Mouse (Mus musculus) neural tube, embryonic 12.5 days (tissue): ENCODE data around the gene Kcnk15. TPM values are rescaled to one million over a fixed set of nuclear protein-coding genes. Genes with fewer than 3 reads are reported as not detected.

Source experiments
- ATAC-seq: fragments of 200-750 bp; cut with Nextera tagmentation; 2 replicates; pipeline ENCODE4 v1.8.0; 2017; ENCODE audit warnings: low read depth, mild to moderate bottlenecking, moderate TSS enrichment, moderate library complexity; ENCODE audit not compliant: low FRiP score
- H3K27ac ChIP-seq: fragments of 300-500 bp; sonication (generic); 2 replicates; pipeline ENCODE4 v1.5.1; 2016
- H3K27me3 ChIP-seq: fragments of 300-500 bp; sonication (generic); replicated peaks from 2 replicates; pipeline ENCODE4 v1.6.1; 2016; ENCODE audit warnings: mild to moderate bottlenecking
- H3K36me3 ChIP-seq: fragments of 300-500 bp; sonication (generic); 2 replicates; pipeline ENCODE4 v1.6.1; 2016; ENCODE audit warnings: mild to moderate bottlenecking
- H3K4me1 ChIP-seq: fragments of 300-500 bp; sonication (generic); 2 replicates; pipeline ENCODE4 v1.6.1; 2016
- H3K4me2 ChIP-seq: fragments of 300-500 bp; sonication (generic); replicated peaks from 2 replicates; pipeline ENCODE4 v1.6.1; 2016; ENCODE audit warnings: mild to moderate bottlenecking
- H3K4me3 ChIP-seq: fragments of 300-500 bp; sonication (generic); 2 replicates; pipeline ENCODE4 v1.5.1; 2016
- H3K9ac ChIP-seq: fragments of 300-500 bp; sonication (generic); 2 replicates; pipeline ENCODE4 v1.6.1; 2016; ENCODE audit warnings: mild to moderate bottlenecking
- H3K9me3 ChIP-seq: fragments of 300-500 bp; sonication (generic); 2 replicates; pipeline ENCODE4 v1.6.1; 2016; ENCODE audit warnings: mild to moderate bottlenecking
- WGBS: fragments of 180-500 bp; shearing (Covaris S2); methylation state at CpG from one replicate; pipeline ENCODE4 v1.1.7; 2016; 5-methylcytosine and 5-hydroxymethylcytosine counted together
- polyA plus RNA-seq: library from polyadenylated mRNA; unstranded; fragments of >200 nt; fragmentation: Nextera tagmentation; extraction: Ambion mirVana; gene quantifications from 2 replicates; pipeline ENCODE4 v1.2.1, GENCODE M21; 2016

Kcnk15 gene
- polyA plus RNA-seq, 1 experiment from 2014 or later, result 0.10 TPM

- H3K4me2 ChIP-seq, result no peak overlapping the region
- no peak for ATAC-seq
- no peaks in the 10 kb centered on the region for H3K9me3 ChIP-seq
- no peak overlapping the region for H3K9ac ChIP-seq
- H3K36me3 ChIP-seq, result no peaks in the 10 kb centered on the region
- no peaks in the 10 kb centered on the region for H3K27me3 ChIP-seq
- 88% methylated on average over 6 of the region's 6 CpGs for WGBS
- no peaks in the 10 kb centered on the region for H3K4me1 ChIP-seq
- no peak overlapping the region for H3K4me3 ChIP-seq
- H3K27ac ChIP-seq, result no peak overlapping the region
These were observed 27.4 kb downstream of the Kcnk15 start for GRCm38 (mm10) chr2:163880891-163881290.

GRCm38 (mm10) chr2:163882859-163883652 is 29.6 kb downstream of the Kcnk15 start:
- ATAC-seq, result no peak
- no peaks in the 10 kb centered on the region for H3K27me3 ChIP-seq
- H3K9ac ChIP-seq, result no peak overlapping the region
- no peak overlapping the region for H3K4me3 ChIP-seq
- WGBS, result 67% methylated on average over 17 of the region's 17 CpGs
- no peak overlapping the region for H3K27ac ChIP-seq
- H3K36me3 ChIP-seq, result no peaks in the 10 kb centered on the region
- H3K4me2 ChIP-seq, result no peak overlapping the region
- no peaks in the 10 kb centered on the region for H3K9me3 ChIP-seq
- no peaks in the 10 kb centered on the region for H3K4me1 ChIP-seq

- Histone ChIP-seq H3K27ac (no peak overlapping the region), H3K36me3 (no peaks in the 10 kb centered on the region), H3K4me3 (no peak overlapping the region), H3K4me1 (no peaks in the 10 kb centered on the region; the same call in 1 of the 2 replicates), H3K9ac (no peak overlapping the region), H3K27me3 (no peaks in the 10 kb centered on the region), H3K4me2 (no peak overlapping the region), H3K9me3 (no peaks in the 10 kb centered on the region)
- no peak for ATAC-seq
- 38% methylated on average over 6 of the region's 6 CpGs for WGBS
These were observed 36.0 kb downstream of the Kcnk15 start for GRCm38 (mm10) chr2:163889411-163889810.

- Histone ChIP-seq H3K36me3 (no peaks in the 10 kb centered on the region), H3K9ac (no peak overlapping the region), H3K4me1 (no peaks in the 10 kb centered on the region; the same call in 1 of the 2 replicates), H3K27me3 (no peaks in the 10 kb centered on the region), H3K27ac (no peak overlapping the region), H3K9me3 (no peaks in the 10 kb centered on the region), H3K4me2 (no peak overlapping the region), H3K4me3 (no peak overlapping the region)
- WGBS, result 63% methylated on average over 11 of the region's 11 CpGs
- ATAC-seq, result no peak
These were observed 37.1 kb downstream of the Kcnk15 start for GRCm38 (mm10) chr2:163890586-163890985.

- H3K4me1 ChIP-seq, result no peaks in the 10 kb centered on the region; the same call in 1 of the 2 replicates
- ATAC-seq, result no peak
- H3K9me3 ChIP-seq, result no peaks in the 10 kb centered on the region
- H3K36me3 ChIP-seq, result no peaks in the 10 kb centered on the region
- H3K4me2 ChIP-seq, result no peak overlapping the region
- no peaks in the 10 kb centered on the region for H3K27me3 ChIP-seq
- no peak overlapping the region for H3K4me3 ChIP-seq
- no peak overlapping the region for H3K27ac ChIP-seq
- H3K9ac ChIP-seq, result no peak overlapping the region
- WGBS, result 89% methylated on average over 11 of the region's 11 CpGs
These were observed 37.8 kb downstream of the Kcnk15 start for GRCm38 (mm10) chr2:163891271-163891670.

- no peaks in the 10 kb centered on the region for H3K27me3 ChIP-seq
- 66% methylated on average over 7 of the region's 7 CpGs for WGBS
These were observed 40.3 kb downstream of the Kcnk15 start for GRCm38 (mm10) chr2:163893446-163894370.

GRCm38 (mm10) chr2:163895156-163895555 is 41.7 kb downstream of the Kcnk15 start:
- ATAC-seq, result no peak
- H3K27ac ChIP-seq, result no peak overlapping the region
- no peak overlapping the region for H3K4me3 ChIP-seq
- H3K36me3 ChIP-seq, result no peaks in the 10 kb centered on the region
- no peaks in the 10 kb centered on the region for H3K27me3 ChIP-seq
- WGBS, result 68% methylated on average over 2 of the region's 2 CpGs
- no peak overlapping the region for H3K9ac ChIP-seq
- no peak overlapping the region for H3K4me2 ChIP-seq
- no peaks in the 10 kb centered on the region; the same call in 1 of the 2 replicates for H3K4me1 ChIP-seq
- H3K9me3 ChIP-seq, result no peaks in the 10 kb centered on the region

More at GRCm38 (mm10) chr2:163893446-163894370, 40.3 kb downstream of the Kcnk15 start:
- H3K27ac ChIP-seq, result no peak overlapping the region
- no peak overlapping the region for H3K9ac ChIP-seq
- H3K4me3 ChIP-seq, result no peak overlapping the region
- H3K9me3 ChIP-seq, result no peaks in the 10 kb centered on the region
- no peaks in the 10 kb centered on the region for H3K36me3 ChIP-seq
- no peak overlapping the region for H3K4me2 ChIP-seq
- no peak for ATAC-seq
- no peaks in the 10 kb centered on the region; the same call in 1 of the 2 replicates for H3K4me1 ChIP-seq

GRCm38 (mm10) chr2:163897026-163897425 is 43.6 kb downstream of the Kcnk15 start:
- no peak overlapping the region for H3K9ac ChIP-seq
- H3K36me3 ChIP-seq, result no peaks in the 10 kb centered on the region
- H3K9me3 ChIP-seq, result no peaks in the 10 kb centered on the region
- H3K4me2 ChIP-seq, result no peak overlapping the region
- H3K4me1 ChIP-seq, result no peaks in the 10 kb centered on the region
- H3K27me3 ChIP-seq, result no peaks in the 10 kb centered on the region
- H3K27ac ChIP-seq, result no peak overlapping the region
- H3K4me3 ChIP-seq, result no peak overlapping the region
- 96% methylated on average over 7 of the region's 7 CpGs for WGBS
- no peak for ATAC-seq

GRCm38 (mm10) chr2:163897988-163898535 is 44.6 kb downstream of the Kcnk15 start:
- H3K36me3 ChIP-seq, result no peaks in the 10 kb centered on the region
- H3K9me3 ChIP-seq, result no peaks in the 10 kb centered on the region
- H3K4me1 ChIP-seq, result no peaks in the 10 kb centered on the region
- H3K27ac ChIP-seq, result no peak overlapping the region
- 71% methylated on average over 7 of the region's 7 CpGs for WGBS
- ATAC-seq, result no peak
- no peak overlapping the region for H3K4me2 ChIP-seq
- H3K4me3 ChIP-seq, result no peak overlapping the region
- no peak overlapping the region for H3K9ac ChIP-seq
- H3K27me3 ChIP-seq, result no peaks in the 10 kb centered on the region

GRCm38 (mm10) chr2:163899910-163900411 is 46.5 kb downstream of the Kcnk15 start:
- Histone ChIP-seq H3K4me3 (no peak overlapping the region), H3K36me3 (no peaks in the 10 kb centered on the region), H3K27ac (no peak overlapping the region), H3K4me2 (no peak overlapping the region), H3K9me3 (no peaks in the 10 kb centered on the region), H3K9ac (no peak overlapping the region), H3K27me3 (no peaks in the 10 kb centered on the region), H3K4me1 (no peaks in the 10 kb centered on the region)
- no peak for ATAC-seq
- WGBS, result 57% methylated on average over 14 of the region's 14 CpGs

- no peak for ATAC-seq
- Histone ChIP-seq H3K4me3 (no peak overlapping the region), H3K27me3 (no peaks in the 10 kb centered on the region), H3K4me2 (no peak overlapping the region), H3K4me1 (no peaks in the 10 kb centered on the region), H3K9me3 (no peaks in the 10 kb centered on the region), H3K27ac (no peak overlapping the region), H3K36me3 (no peaks in the 10 kb centered on the region), H3K9ac (no peak overlapping the region)
- WGBS, result 90% methylated on average over 7 of the region's 7 CpGs
These were observed 47.6 kb downstream of the Kcnk15 start for GRCm38 (mm10) chr2:163901043-163901442.

- H3K4me3 ChIP-seq, result no peak overlapping the region
- H3K9me3 ChIP-seq, result no peaks in the 10 kb centered on the region
- H3K27ac ChIP-seq, result no peak overlapping the region
- no peak overlapping the region for H3K9ac ChIP-seq
- no peaks in the 10 kb centered on the region for H3K27me3 ChIP-seq
- no peaks in the 10 kb centered on the region for H3K36me3 ChIP-seq
- no peaks in the 10 kb centered on the region for H3K4me1 ChIP-seq
- 80% methylated on average over 4 of the region's 4 CpGs for WGBS
- no peak for ATAC-seq
- H3K4me2 ChIP-seq, result no peak overlapping the region
These were observed 49.0 kb downstream of the Kcnk15 start for GRCm38 (mm10) chr2:163902448-163902847.
